Mouse (Mus musculus) G1E (cell line): ENCODE results near the gene Agap1.

ENCODE experiments used
- CTCF ChIP-seq: IDR thresholded peaks from 2 replicates; pipeline ENCODE4 v1.5.1; 2012; ENCODE audit warnings: low read depth, low read length, inconsistent platforms, mixed read lengths
- GATA1 ChIP-seq: IDR thresholded peaks from 2 replicates; pipeline ENCODE4 v1.6.1; 2012; ENCODE audit warnings: borderline replicate concordance, low read length, inconsistent platforms, mixed read lengths
- GATA2 ChIP-seq: IDR thresholded peaks from 2 replicates; pipeline ENCODE4 v1.6.1; 2012; ENCODE audit warnings: low read depth, low read length, inconsistent platforms, borderline replicate concordance
- POLR2AphosphoS5 ChIP-seq: IDR thresholded peaks from 2 replicates; pipeline ENCODE4 v1.6.1; 2012; ENCODE audit warnings: low read depth, low read length, inconsistent platforms; ENCODE audit not compliant: insufficient replicate concordance
- TAL1 ChIP-seq: conservative IDR thresholded peaks from 2 replicates; pipeline ENCODE4 v1.6.1; 2012; ENCODE audit warnings: low read depth, low read length, inconsistent platforms, mixed read lengths

GRCm38 (mm10) chr1:89493177-89493576 lies 38.6 kb downstream of the Agap1 start:
- no peak for TF ChIP-seq CTCF
- TF ChIP-seq GATA1, result no peak
- TF ChIP-seq TAL1, result no peak
- TF ChIP-seq POLR2AphosphoS5, result no peak
- no peak for TF ChIP-seq GATA2
